Mouse (Mus musculus) ovary, postnatal 10 days (tissue): ENCODE results near the gene Gm1113.

ENCODE experiments used
- DNase-seq: peaks from one replicate; pipeline ENCODE4 v3.0.0; 2022; ENCODE audit warnings: low spot score

Gene Gm1113

GRCm38 (mm10) chr9:35518169-35518568, at the start of gene Gm1113:
Gm1113 (minus strand) TSS chr9:35518269.
- DNase-seq, result no peak

GRCm38 (mm10) chr9:35564536-35565240, 46.6 kb upstream of the Gm1113 start:
- DNase-seq, result no peak

GRCm38 (mm10) chr9:35561583-35561982, 43.5 kb upstream of the Gm1113 start:
- DNase-seq, result no peak

GRCm38 (mm10) chr9:35561076-35561475, 43.0 kb upstream of the Gm1113 start:
- DNase-seq, result no peak

GRCm38 (mm10) chr9:35559009-35559890, 41.2 kb upstream of the Gm1113 start:
- peak; percentile 48 for DNase-seq

- DNase-seq, result no peak
Measured at GRCm38 (mm10) chr9:35558257-35559008, 40.4 kb upstream of the Gm1113 start, which contains the start of the genes Ddx25 and Pus3. Ddx25 (minus strand) TSS chr9:35558528. Pus3 (plus strand) TSS chr9:35558595.

GRCm38 (mm10) chr9:35556494-35557102, 38.5 kb upstream of the Gm1113 start:
- no peak for DNase-seq

- DNase-seq, result no peak
Measured at GRCm38 (mm10) chr9:35548455-35548854, 30.4 kb upstream of the Gm1113 start.

- no peak for DNase-seq
Measured at GRCm38 (mm10) chr9:35546745-35547144, 28.7 kb upstream of the Gm1113 start.

GRCm38 (mm10) chr9:35545704-35546103, 27.6 kb upstream of the Gm1113 start:
- no peak for DNase-seq

GRCm38 (mm10) chr9:35544666-35545065, 26.6 kb upstream of the Gm1113 start:
- no peak for DNase-seq

- no peak for DNase-seq
Measured at GRCm38 (mm10) chr9:35543099-35543860, 25.2 kb upstream of the Gm1113 start.

GRCm38 (mm10) chr9:35541941-35542340, 23.9 kb upstream of the Gm1113 start:
- DNase-seq, result no peak

GRCm38 (mm10) chr9:35541488-35541887, 23.4 kb upstream of the Gm1113 start:
- DNase-seq, result peak; percentile 71

GRCm38 (mm10) chr9:35541024-35541423, 23.0 kb upstream of the Gm1113 start:
- DNase-seq, result no peak

GRCm38 (mm10) chr9:35539001-35539750, 21.1 kb upstream of the Gm1113 start:
- DNase-seq, result no peak

- no peak for DNase-seq
Measured at GRCm38 (mm10) chr9:35535876-35536275, 17.8 kb upstream of the Gm1113 start.

- DNase-seq, result no peak
Measured at GRCm38 (mm10) chr9:35535110-35535509, 17.0 kb upstream of the Gm1113 start.

GRCm38 (mm10) chr9:35533266-35533665, 15.2 kb upstream of the Gm1113 start:
- no peak for DNase-seq

- DNase-seq, result no peak
Measured at GRCm38 (mm10) chr9:35529796-35530195, 11.7 kb upstream of the Gm1113 start.
